Mouse (Mus musculus) heart, embryonic 10.5 days (tissue): ENCODE data around the gene Fam193a. TPM values are rescaled to one million over a fixed set of nuclear protein-coding genes. Genes with fewer than 3 reads are reported as not detected.

Experiments used
- DNase-seq: peaks from one replicate; pipeline ENCODE4 v3.0.0-alpha.2; 2017; ENCODE audit warnings: low spot score
- H3K27ac ChIP-seq: fragments of 300-500 bp; sonication (generic); 2 replicates; pipeline ENCODE4 v1.5.1; 2016; ENCODE audit warnings: mild to moderate bottlenecking
- H3K27me3 ChIP-seq: fragments of 300-500 bp; sonication (generic); 2 replicates; pipeline ENCODE4 v1.6.1; 2016; ENCODE audit warnings: mild to moderate bottlenecking; ENCODE audit not compliant: poor library complexity, insufficient read depth, severe bottlenecking
- H3K36me3 ChIP-seq: fragments of 300-500 bp; sonication (generic); 2 replicates; pipeline ENCODE4 v1.6.1; 2016; ENCODE audit warnings: mild to moderate bottlenecking, moderate library complexity
- H3K4me1 ChIP-seq: fragments of 300-500 bp; sonication (generic); 2 replicates; pipeline ENCODE4 v1.6.1; 2016; ENCODE audit warnings: mild to moderate bottlenecking
- H3K4me3 ChIP-seq: fragments of 300-500 bp; sonication (generic); 2 replicates; pipeline ENCODE4 v1.5.1; 2016; ENCODE audit warnings: mild to moderate bottlenecking, moderate library complexity
- H3K9me3 ChIP-seq: fragments of 300-500 bp; sonication (generic); 2 replicates; pipeline ENCODE4 v1.6.1; 2016; ENCODE audit warnings: mild to moderate bottlenecking, moderate library complexity
- WGBS: fragments of 180-500 bp; shearing (Covaris S2); methylation state at CpG from one replicate; pipeline ENCODE4 v1.1.7; 2016; 5-methylcytosine and 5-hydroxymethylcytosine counted together
- polyA plus RNA-seq: library from polyadenylated mRNA; unstranded; fragments of >200 nt; fragmentation: Nextera tagmentation; extraction: Ambion mirVana; gene quantifications from 2 replicates; pipeline ENCODE4 v1.2.1, GENCODE M21; 2016

Gene Fam193a
- polyA plus RNA-seq, 1 experiment from 2014 or later: 11.4 TPM

DNA sequence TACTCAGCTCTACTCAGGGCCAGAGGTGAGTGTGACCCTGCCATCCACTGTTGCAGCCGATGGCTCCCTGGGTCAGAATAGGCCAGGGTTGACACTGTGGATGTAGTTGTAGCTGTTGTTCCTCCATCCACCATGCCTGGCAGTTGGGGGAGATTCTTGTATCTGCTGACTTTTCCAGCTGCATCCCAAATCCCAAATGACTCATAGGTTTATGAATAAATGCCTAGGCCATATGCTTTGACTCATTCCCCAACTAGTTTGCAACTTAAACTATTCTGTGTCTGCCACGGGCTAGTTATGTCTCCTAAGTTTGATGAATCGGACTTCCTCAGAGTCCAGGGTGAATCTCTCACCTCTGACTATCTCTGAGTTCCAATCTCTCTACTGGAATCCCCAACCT lies 9.5 kb upstream of the Fam193a start:
- Histone ChIP-seq H3K4me3 (no peak overlapping the region), H3K4me1 (0 out of 2 replicates have a peak, but pooled peaks cover 5% of the 10 kb centered on the region), H3K9me3 (no peaks in the 10 kb centered on the region), H3K27me3 (no peaks in the 10 kb centered on the region), H3K36me3 (peaks cover 74% of the 10 kb centered on the region), H3K27ac (no peak overlapping the region)
- WGBS: 90% methylated on average over 3 of the region's 3 CpGs
- DNase-seq: no peak

DNA sequence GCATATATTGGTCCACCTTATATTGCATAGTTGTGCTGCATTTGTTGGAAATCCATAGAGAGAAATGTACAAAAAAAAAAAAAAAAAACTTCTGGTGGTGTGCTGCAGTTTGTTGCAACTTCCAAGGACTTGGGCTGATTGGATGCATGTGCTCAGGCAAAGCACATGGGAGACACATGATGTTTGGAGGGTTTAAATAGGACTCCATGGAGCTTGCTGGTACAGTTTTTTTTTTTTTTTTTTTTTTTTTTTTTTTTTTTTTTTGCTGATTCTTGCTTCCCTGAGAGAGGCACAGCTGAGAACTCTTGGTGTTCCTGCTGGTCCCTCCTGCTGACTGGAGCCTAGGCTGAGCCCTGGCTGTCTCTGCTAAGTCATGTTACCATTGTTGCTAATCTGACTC lies 6.6 kb upstream of the Fam193a start:
- Histone ChIP-seq H3K4me1 (0 out of 2 replicates have a peak, but pooled peaks cover 5% of the 10 kb centered on the region), H3K27me3 (no peaks in the 10 kb centered on the region), H3K4me3 (no peak overlapping the region), H3K27ac (no peak overlapping the region), H3K36me3 (peaks cover 50% of the 10 kb centered on the region), H3K9me3 (no peaks in the 10 kb centered on the region)
- no peak for DNase-seq

DNA sequence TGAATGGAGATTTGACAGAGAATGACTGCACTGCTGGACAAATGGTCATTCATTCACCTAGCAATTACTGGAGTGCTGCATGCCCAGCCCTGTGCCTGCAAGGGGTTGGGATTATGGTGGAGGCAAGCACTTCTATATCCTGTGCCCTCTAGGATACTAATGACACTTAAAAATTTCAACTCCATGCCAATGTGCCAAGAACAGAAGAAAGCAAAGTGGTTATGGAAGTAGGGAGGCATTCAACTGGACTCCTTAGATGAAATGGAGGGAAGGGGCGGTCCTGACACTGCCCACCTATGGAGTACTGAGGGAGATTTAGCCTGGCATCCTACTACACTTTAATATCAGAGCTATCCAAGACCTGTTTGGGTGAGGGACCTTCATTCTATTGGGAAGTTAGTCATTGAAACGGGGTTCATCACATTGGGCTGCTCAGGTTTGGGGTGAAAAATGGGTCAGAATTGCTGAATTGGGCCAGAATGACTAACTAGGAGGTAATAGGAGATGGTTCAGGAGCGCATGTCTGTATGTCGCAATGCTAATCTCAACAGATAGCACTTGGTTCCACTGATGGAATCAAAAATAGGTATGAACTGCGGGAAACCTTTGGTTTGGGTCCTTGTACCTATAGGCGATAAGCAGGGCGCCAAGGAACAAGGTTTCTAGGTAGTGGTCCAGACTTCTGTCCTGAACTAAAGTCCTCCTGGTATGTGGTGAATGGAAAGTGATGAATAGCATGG lies 1.0 kb upstream of the Fam193a start:
- Histone ChIP-seq H3K27me3 (no peaks in the 10 kb centered on the region), H3K27ac (peak overlapping the region; percentile 95), H3K9me3 (no peaks in the 10 kb centered on the region), H3K36me3 (peaks cover 11% of the 10 kb centered on the region), H3K4me1 (peaks cover 13% of the 10 kb centered on the region), H3K4me3 (peak overlapping the region; percentile 87)
- DNase-seq: no peak
- WGBS: 61% methylated on average over 7 of the region's 7 CpGs

DNA sequence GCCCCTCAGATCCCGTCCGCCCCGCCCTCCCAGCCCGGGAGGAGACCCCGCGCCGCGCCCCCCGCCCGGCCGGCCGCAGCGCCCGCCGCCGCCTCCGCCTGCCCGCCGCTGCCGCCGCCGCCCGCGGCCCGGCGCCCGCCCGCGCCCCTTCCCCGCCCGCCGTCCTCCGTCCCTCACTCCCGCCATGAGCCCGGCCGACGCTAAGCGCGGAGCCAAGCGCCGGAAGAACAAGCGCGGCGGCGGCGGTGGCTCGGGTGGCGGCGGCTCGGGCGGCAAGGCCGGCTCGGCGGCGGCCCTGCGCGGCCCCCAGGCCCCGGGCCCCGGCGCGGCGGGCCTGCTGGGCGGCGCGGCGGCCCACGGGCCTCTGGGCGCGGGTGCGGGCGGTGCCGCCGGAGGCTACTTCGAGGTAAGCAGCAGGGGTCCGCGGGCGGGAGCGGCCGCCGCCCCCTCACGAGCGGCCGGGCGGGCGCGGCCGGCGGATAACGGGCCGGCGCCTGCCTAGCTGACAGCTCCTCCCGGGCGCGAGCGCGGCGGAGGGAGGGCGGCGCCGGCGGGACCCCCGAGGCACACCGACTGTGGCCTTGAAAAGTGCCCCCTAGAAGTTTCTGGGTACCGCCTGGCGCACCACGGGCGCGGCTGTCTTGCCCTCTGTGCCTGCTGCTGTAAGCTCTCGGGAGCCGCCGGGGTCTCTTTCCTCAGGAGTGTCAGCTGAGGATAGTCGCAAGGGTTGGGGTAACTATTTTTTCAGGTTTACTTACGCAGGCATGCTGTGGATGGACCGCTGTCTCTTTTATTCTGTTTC lies 490 bp downstream of the Fam193a start:
- peak; percentile 78 for DNase-seq
- no peaks in the 10 kb centered on the region for H3K9me3 ChIP-seq
- 11% methylated on average over 108 of the region's 114 CpGs for WGBS
- H3K27me3 ChIP-seq: no peaks in the 10 kb centered on the region
- peaks cover 13% of the 10 kb centered on the region for H3K4me1 ChIP-seq
- peak overlapping the region; percentile 95 for H3K27ac ChIP-seq
- peaks cover 3% of the 10 kb centered on the region; the same call in 1 of the 2 replicates for H3K36me3 ChIP-seq
- H3K4me3 ChIP-seq: peak overlapping the region; percentile 87

DNA sequence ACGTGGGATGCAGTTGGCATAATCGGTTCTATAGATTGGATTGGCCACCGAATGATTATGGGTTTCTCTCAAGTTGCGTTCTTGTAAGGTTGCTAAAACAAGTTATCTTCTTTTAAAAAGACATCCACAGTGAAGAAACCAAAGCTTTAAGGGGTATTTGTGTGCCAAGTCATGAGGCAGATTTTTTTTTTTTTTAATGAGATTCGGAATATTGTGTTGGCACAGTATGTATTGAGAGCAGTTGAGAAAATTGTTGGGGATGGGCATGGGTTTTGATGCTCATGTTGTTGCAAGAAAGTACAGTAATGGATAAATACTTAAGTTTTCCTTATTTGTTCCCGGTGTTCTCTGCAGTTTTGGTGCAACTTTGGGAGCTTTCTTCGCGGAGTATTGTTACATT lies 1.1 kb downstream of the Fam193a start:
- 29% methylated on average over 8 of the region's 8 CpGs for WGBS
- no peaks in the 10 kb centered on the region for H3K36me3 ChIP-seq
- no peak overlapping the region for H3K27ac ChIP-seq
- peak overlapping the region; percentile 87 for H3K4me3 ChIP-seq
- no peaks in the 10 kb centered on the region for H3K9me3 ChIP-seq
- DNase-seq: no peak
- H3K4me1 ChIP-seq: peaks cover 13% of the 10 kb centered on the region
- no peaks in the 10 kb centered on the region for H3K27me3 ChIP-seq

DNA sequence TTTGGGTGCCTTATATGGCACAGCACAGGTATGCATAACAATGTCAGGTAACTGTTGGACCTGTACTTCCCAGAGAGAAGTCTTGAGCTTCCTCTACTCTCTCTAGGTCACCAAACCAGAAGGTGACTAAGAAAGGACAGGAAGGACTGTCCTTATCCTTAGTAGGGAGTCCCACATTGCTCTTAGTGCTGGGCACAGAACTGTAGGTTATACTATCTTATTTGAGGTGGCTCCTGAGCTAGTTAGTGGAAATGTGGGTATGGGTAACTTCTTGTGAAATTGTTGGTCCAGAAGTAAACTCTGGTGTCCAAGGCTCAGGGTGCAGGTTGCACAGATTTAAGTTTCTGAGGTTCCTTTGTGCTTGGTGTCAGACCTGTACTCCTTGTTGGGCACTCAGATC lies 2.4 kb downstream of the Fam193a start:
- Histone ChIP-seq H3K36me3 (no peaks in the 10 kb centered on the region), H3K27me3 (no peaks in the 10 kb centered on the region), H3K4me3 (no peak overlapping the region), H3K9me3 (no peaks in the 10 kb centered on the region), H3K27ac (no peak overlapping the region), H3K4me1 (peaks cover 13% of the 10 kb centered on the region)
- no peak for DNase-seq

DNA sequence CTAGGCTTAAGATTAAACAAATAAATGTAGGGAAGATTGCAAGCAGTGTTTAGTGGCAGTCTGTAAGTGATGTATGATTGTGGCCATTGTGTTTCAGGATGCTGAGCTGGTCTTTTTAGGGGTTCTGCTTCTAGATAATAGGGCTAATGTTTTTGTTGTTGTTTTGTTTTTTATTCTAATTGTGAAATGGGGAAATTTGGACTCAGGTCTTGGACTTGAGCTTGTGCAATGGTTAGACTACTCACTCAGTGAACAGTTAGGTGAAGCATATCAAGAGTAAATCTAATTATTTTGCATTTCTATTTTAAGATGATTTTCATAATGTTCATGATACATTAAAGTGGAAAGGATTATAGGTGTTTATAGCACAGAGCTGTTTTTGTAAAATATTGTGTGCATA lies 2.8 kb downstream of the Fam193a start:
- H3K9me3 ChIP-seq: no peaks in the 10 kb centered on the region
- no peaks in the 10 kb centered on the region for H3K27me3 ChIP-seq
- H3K4me1 ChIP-seq: peaks cover 13% of the 10 kb centered on the region
- DNase-seq: no peak
- H3K4me3 ChIP-seq: no peak overlapping the region
- H3K36me3 ChIP-seq: no peaks in the 10 kb centered on the region
- no peak overlapping the region for H3K27ac ChIP-seq

DNA sequence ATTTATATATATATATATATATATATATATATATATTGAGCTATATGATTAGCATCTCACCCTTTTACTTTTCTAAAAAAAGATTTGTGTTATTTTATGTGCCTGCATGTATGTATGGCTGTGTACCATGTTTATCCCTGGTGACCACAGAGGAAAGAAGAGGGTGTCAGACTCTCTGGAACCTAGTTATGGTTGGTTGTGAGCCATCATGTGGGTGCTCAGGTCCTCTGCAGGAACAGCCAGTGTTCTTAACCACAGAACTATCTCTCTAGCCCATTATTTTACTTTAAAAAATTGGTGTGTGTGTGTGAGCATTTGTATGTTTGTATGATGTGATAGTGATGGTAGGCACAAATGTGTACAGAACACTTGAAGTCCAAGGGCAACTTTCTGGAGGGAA lies 9.1 kb downstream of the Fam193a start:
- H3K4me3 ChIP-seq: no peak overlapping the region
- no peaks in the 10 kb centered on the region for H3K27me3 ChIP-seq
- DNase-seq: no peak
- 0 out of 2 replicates have a peak, but pooled peaks cover 3% of the 10 kb centered on the region for H3K4me1 ChIP-seq
- no peaks in the 10 kb centered on the region for H3K36me3 ChIP-seq
- no peaks in the 10 kb centered on the region for H3K9me3 ChIP-seq
- no peak overlapping the region for H3K27ac ChIP-seq

DNA sequence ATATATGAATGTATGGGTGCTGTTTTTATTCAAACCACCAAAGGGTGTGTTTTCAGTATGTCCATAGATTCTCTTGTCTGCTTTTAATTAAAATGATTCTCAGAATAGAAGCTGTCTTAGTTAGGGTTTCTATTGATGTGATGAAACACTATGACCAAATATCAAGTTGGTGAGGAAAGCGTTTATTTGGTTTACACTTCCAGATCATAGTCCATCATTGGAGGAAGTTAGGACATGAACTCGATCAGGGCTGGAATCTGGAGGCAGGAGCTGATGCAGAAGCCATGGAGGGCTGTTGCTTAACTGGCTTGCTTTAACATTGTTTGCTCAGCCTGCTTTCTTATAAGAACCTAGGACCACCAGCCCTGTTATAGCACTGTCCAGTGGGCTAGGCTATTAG lies 12.0 kb downstream of the Fam193a start:
- DNase-seq: no peak
- Histone ChIP-seq H3K36me3 (peaks cover 10% of the 10 kb centered on the region), H3K9me3 (no peaks in the 10 kb centered on the region), H3K27me3 (no peaks in the 10 kb centered on the region), H3K27ac (no peak overlapping the region), H3K4me1 (0 out of 2 replicates have a peak, but pooled peaks cover 3% of the 10 kb centered on the region), H3K4me3 (no peak overlapping the region)
- WGBS: 90% methylated on average over 2 of the region's 2 CpGs

DNA sequence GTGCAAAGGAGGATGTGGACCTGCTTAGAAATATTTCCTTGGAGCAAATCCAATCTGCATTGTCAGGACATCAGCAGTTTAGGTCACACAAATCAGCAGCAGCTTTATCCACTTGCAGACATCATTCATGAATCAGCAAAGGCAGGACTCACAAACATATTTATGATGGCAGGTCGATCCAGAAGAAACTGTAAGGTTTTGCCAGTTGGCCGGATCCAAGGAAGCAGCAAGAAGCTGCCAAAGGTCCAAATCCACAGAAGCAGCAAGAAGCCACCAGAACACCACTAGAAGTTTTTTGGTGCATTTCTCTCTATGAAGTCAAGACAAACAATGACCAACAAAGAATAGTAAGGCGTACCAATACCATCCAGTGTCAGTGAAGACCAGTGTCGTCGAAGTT lies 15.9 kb downstream of the Fam193a start:
- Histone ChIP-seq H3K27me3 (no peaks in the 10 kb centered on the region), H3K27ac (no peak overlapping the region), H3K4me3 (no peak overlapping the region), H3K4me1 (no peaks in the 10 kb centered on the region), H3K36me3 (peaks cover 10% of the 10 kb centered on the region), H3K9me3 (no peaks in the 10 kb centered on the region)
- WGBS: 96% methylated on average over 5 of the region's 5 CpGs
- no peak for DNase-seq

DNA sequence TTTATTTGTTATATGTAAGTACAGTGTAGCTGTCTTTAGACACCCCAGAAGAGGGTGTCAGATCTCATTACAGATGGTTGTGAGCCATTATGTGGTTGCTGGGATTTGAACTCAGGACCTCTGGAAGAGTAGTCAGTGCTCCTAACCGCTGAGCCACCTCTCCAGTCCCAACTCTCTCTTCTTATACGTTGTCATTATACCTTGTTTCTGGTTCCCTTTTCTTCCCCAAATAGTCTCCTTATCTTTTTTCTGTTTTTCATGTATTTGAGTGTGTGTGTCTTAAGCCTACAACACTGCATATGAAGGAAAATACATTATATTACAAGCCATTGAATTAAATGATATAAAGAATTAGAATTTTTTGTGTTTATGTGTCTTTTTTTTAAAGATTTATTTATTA lies 17.0 kb downstream of the Fam193a start:
- Histone ChIP-seq H3K4me1 (no peaks in the 10 kb centered on the region), H3K27ac (no peak overlapping the region), H3K9me3 (no peaks in the 10 kb centered on the region), H3K36me3 (peaks cover 10% of the 10 kb centered on the region), H3K4me3 (no peak overlapping the region), H3K27me3 (no peaks in the 10 kb centered on the region)
- DNase-seq: no peak
- 92% methylated on average over 2 of the region's 2 CpGs for WGBS

DNA sequence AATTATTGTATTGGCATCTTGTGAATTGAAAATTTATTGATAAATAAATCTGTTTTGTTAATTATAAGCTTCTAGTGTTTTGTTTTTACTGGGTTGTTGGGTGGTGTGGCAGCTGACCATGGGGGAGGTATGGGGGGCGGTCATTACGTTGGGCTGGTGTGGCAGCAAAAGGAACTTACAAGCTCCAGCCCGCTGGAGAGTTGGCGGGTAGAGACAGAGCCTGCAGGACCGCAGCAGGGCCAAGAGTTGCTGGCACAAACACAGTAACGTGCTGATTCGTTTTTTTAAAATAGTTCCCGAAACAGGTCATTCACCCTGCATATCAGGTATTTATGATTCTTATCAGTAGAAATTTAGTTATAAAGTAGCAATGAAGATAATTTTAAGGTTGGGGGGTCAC lies 23.5 kb downstream of the Fam193a start:
- Histone ChIP-seq H3K27ac (no peak overlapping the region), H3K4me3 (no peak overlapping the region), H3K9me3 (no peaks in the 10 kb centered on the region), H3K36me3 (no peaks in the 10 kb centered on the region), H3K27me3 (no peaks in the 10 kb centered on the region), H3K4me1 (no peaks in the 10 kb centered on the region; the same call in 1 of the 2 replicates)
- DNase-seq: no peak
- WGBS: 92% methylated on average over 8 of the region's 8 CpGs

DNA sequence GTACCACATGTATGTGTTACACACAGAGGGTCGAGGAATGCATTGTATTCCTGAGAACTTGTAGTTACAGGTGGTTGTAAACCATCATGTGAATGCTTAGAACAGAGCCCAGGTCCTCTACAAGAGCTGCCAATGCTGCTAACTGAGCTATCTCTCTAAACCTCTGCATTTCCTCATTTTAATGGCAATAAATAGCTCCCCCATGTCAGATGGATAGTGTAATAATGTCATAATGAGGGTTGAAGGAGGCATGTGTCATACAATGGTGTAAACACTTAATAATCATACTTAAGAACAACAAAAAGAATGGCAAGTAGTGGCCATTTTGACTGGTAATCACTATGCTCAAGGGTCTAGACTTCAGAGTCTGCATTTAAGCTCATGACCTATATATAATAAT lies 25.6 kb downstream of the Fam193a start:
- WGBS: 82% methylated on average over 1 of the region's 1 CpGs
- no peak overlapping the region for H3K27ac ChIP-seq
- no peaks in the 10 kb centered on the region for H3K27me3 ChIP-seq
- no peak overlapping the region for H3K4me3 ChIP-seq
- peaks cover 2% of the 10 kb centered on the region; the same call in 1 of the 2 replicates for H3K4me1 ChIP-seq
- H3K36me3 ChIP-seq: no peaks in the 10 kb centered on the region
- no peak for DNase-seq
- no peaks in the 10 kb centered on the region for H3K9me3 ChIP-seq
